Mouse (Mus musculus): ENCODE data around the gene Cdc37. TPM values are rescaled to one million over a fixed set of nuclear protein-coding genes. Genes with fewer than 3 reads are reported as not detected.

Cdc37 gene
- polyA plus RNA-seq, 1 experiment, result 342 TPM

- no peaks in the 10 kb centered on the region for H3K27me3 ChIP-seq (ENCODE audit: control insufficient read depth, insufficient read depth, insufficient read length)
- no peaks in the 10 kb centered on the region for H3K79me2 ChIP-seq (ENCODE audit: control insufficient read depth, insufficient read depth)
- TF ChIP-seq MYOG (IDR thresholded peaks at IDR 0.05; ENCODE audit: control insufficient read depth, extremely low read depth, insufficient read length) (no peak), MAX (IDR thresholded peaks at IDR 0.05) (no peak), FOSL1 (IDR thresholded peaks at IDR 0.05; ENCODE audit: insufficient read depth, low read length, poor library complexity, severe bottlenecking) (no peak), CTCF (IDR thresholded peaks at IDR 0.05; ENCODE audit: control insufficient read depth, insufficient read depth, insufficient read length) (no peak), CEBPB (IDR thresholded peaks at IDR 0.05; ENCODE audit: low read depth) (no peak), USF1 (IDR thresholded peaks at IDR 0.05; ENCODE audit: low read depth) (no peak), MYOD1 (IDR thresholded peaks at IDR 0.05; ENCODE audit: control insufficient read depth, insufficient read length, low read depth) (no peak)
- H3K4me3 ChIP-seq (ENCODE audit: insufficient read depth, poor library complexity, severe bottlenecking), result no peak overlapping the region
- H3K36me3 ChIP-seq (ENCODE audit: control insufficient read depth, insufficient read depth), result no peaks in the 10 kb centered on the region
- no peaks in the 10 kb centered on the region for H3K79me3 ChIP-seq (ENCODE audit: low read depth)
- no peak overlapping the region for H3ac ChIP-seq (ENCODE audit: control insufficient read depth, insufficient read length, low read depth)
These were observed 52.0 kb downstream of the Cdc37 start for GRCm38 (mm10) chr9:21097793-21098192.

GRCm38 (mm10) chr9:21095958-21096357 lies 53.8 kb downstream of the Cdc37 start:
- Histone ChIP-seq H3K79me3 (ENCODE audit: low read depth) (peaks cover 8% of the 10 kb centered on the region), H3K36me3 (ENCODE audit: control insufficient read depth, insufficient read depth) (no peaks in the 10 kb centered on the region), H3K27me3 (ENCODE audit: control insufficient read depth, insufficient read depth, insufficient read length) (no peaks in the 10 kb centered on the region), H3K79me2 (ENCODE audit: control insufficient read depth, insufficient read depth) (peaks cover 7% of the 10 kb centered on the region), H3ac (ENCODE audit: control insufficient read depth, insufficient read length, low read depth) (no peak overlapping the region), H3K4me3 (ENCODE audit: insufficient read depth, poor library complexity, severe bottlenecking) (no peak overlapping the region)
- TF ChIP-seq MYOG (IDR thresholded peaks at IDR 0.05; ENCODE audit: control insufficient read depth, extremely low read depth, insufficient read length) (no peak), CEBPB (IDR thresholded peaks at IDR 0.05; ENCODE audit: low read depth) (no peak)

- H3K4me3 ChIP-seq (ENCODE audit: insufficient read depth, poor library complexity, severe bottlenecking), result no peak overlapping the region
- no peak for TF ChIP-seq CEBPB (IDR thresholded peaks at IDR 0.05; ENCODE audit: low read depth)
- TF ChIP-seq MAX (IDR thresholded peaks at IDR 0.05), result no peak
- TF ChIP-seq CTCF (IDR thresholded peaks at IDR 0.05; ENCODE audit: control insufficient read depth, insufficient read depth, insufficient read length), result no peak
- no peak for TF ChIP-seq MYOG (IDR thresholded peaks at IDR 0.05; ENCODE audit: control insufficient read depth, extremely low read depth, insufficient read length)
- TF ChIP-seq MYOD1 (IDR thresholded peaks at IDR 0.05; ENCODE audit: control insufficient read depth, insufficient read length, low read depth), result no peak
- no peak for TF ChIP-seq FOSL1 (IDR thresholded peaks at IDR 0.05; ENCODE audit: insufficient read depth, low read length, poor library complexity, severe bottlenecking)
- TF ChIP-seq USF1 (IDR thresholded peaks at IDR 0.05; ENCODE audit: low read depth), result no peak
- peaks cover 33% of the 10 kb centered on the region for H3K79me3 ChIP-seq (ENCODE audit: low read depth)
- peaks cover 32% of the 10 kb centered on the region for H3K79me2 ChIP-seq (ENCODE audit: control insufficient read depth, insufficient read depth)
- H3K27me3 ChIP-seq (ENCODE audit: control insufficient read depth, insufficient read depth, insufficient read length), result no peaks in the 10 kb centered on the region
- no peak overlapping the region for H3ac ChIP-seq (ENCODE audit: control insufficient read depth, insufficient read length, low read depth)
- peaks cover 15% of the 10 kb centered on the region for H3K36me3 ChIP-seq (ENCODE audit: control insufficient read depth, insufficient read depth)
These were observed 56.4 kb downstream of the Cdc37 start for GRCm38 (mm10) chr9:21093423-21093822.

- Histone ChIP-seq H3K79me2 (ENCODE audit: control insufficient read depth, insufficient read depth) (peaks cover 48% of the 10 kb centered on the region), H3ac (ENCODE audit: control insufficient read depth, insufficient read length, low read depth) (peak within 1 kb of the TSS; percentile 69), H3K79me3 (ENCODE audit: low read depth) (peaks cover 44% of the 10 kb centered on the region), H3K27me3 (ENCODE audit: control insufficient read depth, insufficient read depth, insufficient read length) (no peaks in the 10 kb centered on the region), H3K36me3 (ENCODE audit: control insufficient read depth, insufficient read depth) (peaks cover 30% of the 10 kb centered on the region), H3K4me3 (ENCODE audit: insufficient read depth, poor library complexity, severe bottlenecking) (peak within 1 kb of the TSS; percentile 72)
- TF ChIP-seq CEBPB (IDR thresholded peaks at IDR 0.05; ENCODE audit: low read depth), result no peak
- TF ChIP-seq USF1 (IDR thresholded peaks at IDR 0.05; ENCODE audit: low read depth), result no peak
- no peak for TF ChIP-seq MYOG (IDR thresholded peaks at IDR 0.05; ENCODE audit: control insufficient read depth, extremely low read depth, insufficient read length)
- no peak for TF ChIP-seq CTCF (IDR thresholded peaks at IDR 0.05; ENCODE audit: control insufficient read depth, insufficient read depth, insufficient read length)
- TF ChIP-seq MAX (IDR thresholded peaks at IDR 0.05), result no peak
- no peak for TF ChIP-seq FOSL1 (IDR thresholded peaks at IDR 0.05; ENCODE audit: insufficient read depth, low read length, poor library complexity, severe bottlenecking)
- no peak for TF ChIP-seq MYOD1 (IDR thresholded peaks at IDR 0.05; ENCODE audit: control insufficient read depth, insufficient read length, low read depth)
These were observed 58.0 kb downstream of the Cdc37 start, which contains the start of the genes Gm38431 and Raver1 for GRCm38 (mm10) chr9:21091707-21092320. Gm38431 (minus strand) TSS chr9:21091997. Raver1 (minus strand) TSS chr9:21092008.

- H3K79me2 ChIP-seq (ENCODE audit: control insufficient read depth, insufficient read depth), result peaks cover 55% of the 10 kb centered on the region
- H3K79me3 ChIP-seq (ENCODE audit: low read depth), result peaks cover 45% of the 10 kb centered on the region
- H3K36me3 ChIP-seq (ENCODE audit: control insufficient read depth, insufficient read depth), result peaks cover 30% of the 10 kb centered on the region
- peak overlapping the region; percentile 72 for H3K4me3 ChIP-seq (ENCODE audit: insufficient read depth, poor library complexity, severe bottlenecking)
- no peaks in the 10 kb centered on the region for H3K27me3 ChIP-seq (ENCODE audit: control insufficient read depth, insufficient read depth, insufficient read length)
- TF ChIP-seq USF1 (IDR thresholded peaks at IDR 0.05; ENCODE audit: low read depth) (no peak), FOSL1 (IDR thresholded peaks at IDR 0.05; ENCODE audit: insufficient read depth, low read length, poor library complexity, severe bottlenecking) (no peak), MAX (IDR thresholded peaks at IDR 0.05) (no peak), MYOG (IDR thresholded peaks at IDR 0.05; ENCODE audit: control insufficient read depth, extremely low read depth, insufficient read length) (no peak), CEBPB (IDR thresholded peaks at IDR 0.05; ENCODE audit: low read depth) (no peak), CTCF (IDR thresholded peaks at IDR 0.05; ENCODE audit: control insufficient read depth, insufficient read depth, insufficient read length) (no peak), MYOD1 (IDR thresholded peaks at IDR 0.05; ENCODE audit: control insufficient read depth, insufficient read length, low read depth) (no peak)
- H3ac ChIP-seq (ENCODE audit: control insufficient read depth, insufficient read length, low read depth), result peak overlapping the region; percentile 69
These were observed 58.6 kb downstream of the Cdc37 start for GRCm38 (mm10) chr9:21090972-21091706.
